Mouse (Mus musculus) liver, postnatal 0 days (tissue): Measurements from ENCODE around the gene Crybb1. TPM values are rescaled to one million over a fixed set of nuclear protein-coding genes. Genes with fewer than 3 reads are reported as not detected.

Experiments
- ATAC-seq: fragments of 200-750 bp; cut with Nextera tagmentation; 2 replicates; pipeline ENCODE4 v1.8.0; 2017; ENCODE audit warnings: mild to moderate bottlenecking, moderate library complexity
- DNase-seq: peaks from one replicate; pipeline ENCODE4 v3.0.0-alpha.2; 2016
- H3K27ac ChIP-seq: fragments of 300-500 bp; sonication (generic); 2 replicates; pipeline ENCODE4 v1.5.1; 2014; ENCODE audit warnings: antibody characterized with exemption, moderate library complexity, mild to moderate bottlenecking, low read depth
- H3K27me3 ChIP-seq: fragments of 300-500 bp; sonication (generic); 2 replicates; pipeline ENCODE4 v1.6.1; 2014; ENCODE audit warnings: low read length, control low read depth, mixed read lengths; ENCODE audit not compliant: insufficient read depth
- H3K36me3 ChIP-seq: fragments of 300-500 bp; sonication (generic); replicated peaks from 2 replicates; pipeline ENCODE4 v1.6.1; 2014; ENCODE audit warnings: mild to moderate bottlenecking, control low read depth, low read length, moderate library complexity, mixed read lengths; ENCODE audit not compliant: insufficient read depth
- H3K4me1 ChIP-seq: fragments of 300-500 bp; sonication (generic); 2 replicates; pipeline ENCODE4 v1.6.1; 2014; ENCODE audit warnings: antibody characterized with exemption, mild to moderate bottlenecking, control low read depth; ENCODE audit not compliant: insufficient read depth
- H3K4me2 ChIP-seq: fragments of 300-500 bp; sonication (generic); 2 replicates; pipeline ENCODE4 v1.6.1; 2014; ENCODE audit warnings: low read depth, mild to moderate bottlenecking, low read length, moderate library complexity, mixed read lengths
- H3K4me3 ChIP-seq: fragments of 300-500 bp; sonication (generic); 2 replicates; pipeline ENCODE4 v1.5.1; 2014; ENCODE audit warnings: low read depth, low read length
- H3K9ac ChIP-seq: fragments of 300-500 bp; sonication (generic); replicated peaks from 2 replicates; pipeline ENCODE4 v1.6.1; 2014; ENCODE audit warnings: mild to moderate bottlenecking, moderate library complexity
- H3K9me3 ChIP-seq: fragments of 300-500 bp; sonication (generic); 2 replicates; pipeline ENCODE4 v1.6.1; 2016; ENCODE audit warnings: mild to moderate bottlenecking, control low read depth, low read length, mixed read lengths
- CTCF ChIP-seq: sonication (generic); IDR thresholded peaks from 2 replicates; pipeline ENCODE4 v1.5.1; 2016; ENCODE audit warnings: antibody characterized with exemption, low read depth
- EP300 ChIP-seq: IDR thresholded peaks from 2 replicates; pipeline ENCODE4 v1.6.1; 2016; ENCODE audit warnings: antibody characterized with exemption, low read depth, mild to moderate bottlenecking
- WGBS: fragments of 180-500 bp; shearing (Covaris S2); extraction: QIAGEN DNeasy Blood & Tissue Kit; methylation state at CpG from one replicate; pipeline ENCODE4 v1.1.7; 2014; ENCODE audit not compliant: insufficient replicate concordance; 5-methylcytosine and 5-hydroxymethylcytosine counted together
- polyA plus RNA-seq: library from polyadenylated mRNA; unstranded; fragments of >200 nt; fragmentation: Nextera tagmentation; extraction: Ambion mirVana; gene quantifications from 2 replicates; pipeline ENCODE4 v1.2.1, GENCODE M21; 2015

Gene Crybb1
- polyA plus RNA-seq, 1 experiment from 2014 or later = 0.33 TPM

GRCm38 (mm10) chr5:112305842-112306241, 50.2 kb downstream of the Crybb1 start:
- 84% methylated on average over 5 of the region's 5 CpGs for WGBS
- Histone ChIP-seq H3K36me3 (peaks cover 49% of the 10 kb centered on the region), H3K27ac (no peak overlapping the region), H3K4me2 (no peak overlapping the region), H3K9me3 (no peaks in the 10 kb centered on the region), H3K9ac (no peak overlapping the region), H3K27me3 (no peaks in the 10 kb centered on the region), H3K4me3 (no peak overlapping the region), H3K4me1 (peaks cover 13% of the 10 kb centered on the region)
- TF ChIP-seq CTCF (no peak), EP300 (no peak)
- ATAC-seq (no peak), DNase-seq (no peak)

GRCm38 (mm10) chr5:112313222-112313885, 57.7 kb downstream of the Crybb1 start:
- no peak overlapping the region for H3K27ac ChIP-seq
- 79% methylated on average over 11 of the region's 11 CpGs for WGBS
- H3K27me3 ChIP-seq = no peaks in the 10 kb centered on the region
- no peaks in the 10 kb centered on the region for H3K9me3 ChIP-seq
- H3K9ac ChIP-seq = no peak overlapping the region
- no peaks in the 10 kb centered on the region; the same call in 1 of the 2 replicates for H3K4me1 ChIP-seq
- no peak for ATAC-seq
- H3K4me3 ChIP-seq = no peak overlapping the region
- H3K36me3 ChIP-seq = peaks cover 74% of the 10 kb centered on the region
- H3K4me2 ChIP-seq = no peak overlapping the region
- DNase-seq = no peak
- TF ChIP-seq EP300 (no peak), CTCF (no peak)

GRCm38 (mm10) chr5:112316468-112316867, 60.9 kb downstream of the Crybb1 start:
- H3K27ac ChIP-seq = 0 out of 2 replicates have a peak overlapping the region, but pooled peaks have one; percentile 11
- no peak for ATAC-seq
- 82% methylated on average over 5 of the region's 5 CpGs for WGBS
- H3K27me3 ChIP-seq = no peaks in the 10 kb centered on the region
- H3K4me2 ChIP-seq = no peak overlapping the region
- H3K9me3 ChIP-seq = no peaks in the 10 kb centered on the region
- DNase-seq = no peak
- TF ChIP-seq EP300 = no peak
- TF ChIP-seq CTCF = no peak
- H3K4me3 ChIP-seq = no peak overlapping the region
- H3K9ac ChIP-seq = no peak overlapping the region
- peaks cover 44% of the 10 kb centered on the region for H3K36me3 ChIP-seq
- H3K4me1 ChIP-seq = no peaks in the 10 kb centered on the region; the same call in 1 of the 2 replicates

GRCm38 (mm10) chr5:112317328-112317727, 61.7 kb downstream of the Crybb1 start:
- DNase-seq = no peak
- TF ChIP-seq CTCF = no peak
- TF ChIP-seq EP300 = no peak
- ATAC-seq = peak; percentile 49
- Histone ChIP-seq H3K27me3 (no peaks in the 10 kb centered on the region), H3K4me3 (no peak overlapping the region), H3K9ac (no peak overlapping the region), H3K27ac (no peak overlapping the region), H3K4me1 (no peaks in the 10 kb centered on the region; the same call in 1 of the 2 replicates), H3K9me3 (no peaks in the 10 kb centered on the region), H3K36me3 (peaks cover 37% of the 10 kb centered on the region), H3K4me2 (no peak overlapping the region)
- 29% methylated on average over 5 of the region's 5 CpGs for WGBS

Other genes starting within 250 kb of the Crybb1 start
- gene Cryba4, start 3.3 kb upstream of the Crybb1 start, polyA plus RNA-seq = 0.59 and 0.86 TPM in 2 replicates
- gene Tpst2, start 20.9 kb downstream of the Crybb1 start, polyA plus RNA-seq = 34.5 and 36.2 TPM in 2 replicates
- gene Tfip11, start 70.5 kb downstream of the Crybb1 start, polyA plus RNA-seq = 6.7 and 8.0 TPM in 2 replicates
- gene Srrd, start 87.2 kb downstream of the Crybb1 start, polyA plus RNA-seq = 9.4 and 10.6 TPM in 2 replicates
- 11.5 and 12.5 TPM in 2 replicates for gene Hps4, start 87.3 kb downstream of the Crybb1 start, polyA plus RNA-seq
- gene Gm6583, start 100.2 kb downstream of the Crybb1 start, polyA plus RNA-seq = 0.16 and 0.17 TPM in 2 replicates
- gene Asphd2, start 139.1 kb downstream of the Crybb1 start, polyA plus RNA-seq = 0.21 TPM in 1 of 2 replicates, not detected in the other
- not detected in 2 replicates for gene Gm6588, start 193.6 kb downstream of the Crybb1 start, polyA plus RNA-seq